Mouse (Mus musculus): ENCODE data around the gene Sh3pxd2b. TPM values are rescaled to one million over a fixed set of nuclear protein-coding genes. Genes with fewer than 3 reads are reported as not detected.

Gene Sh3pxd2b
- total and polyA plus RNA-seq, 3 experiments = 2.4 to 13.2 (median 6.7) TPM

DNA sequence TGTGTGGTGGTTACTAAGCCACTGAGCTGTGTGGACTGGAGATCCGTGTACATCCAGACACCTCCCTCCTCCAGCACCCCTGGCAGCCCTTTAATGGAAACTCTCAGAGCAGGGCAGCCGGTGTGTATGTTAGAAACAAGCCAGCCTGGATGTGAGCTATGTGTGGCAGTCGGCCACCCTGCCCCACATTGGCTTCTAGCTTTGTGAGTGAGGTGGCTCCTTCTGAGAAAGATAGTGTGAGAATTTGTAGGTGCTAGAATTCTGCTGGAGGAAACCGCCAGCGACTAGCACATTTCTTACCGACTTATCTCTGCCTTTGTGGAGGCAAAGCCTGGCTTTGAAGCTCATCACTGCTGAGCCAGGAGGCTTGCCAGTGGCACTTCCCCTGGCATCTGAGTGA lies 5.3 kb downstream of the Sh3pxd2b start:
- dilution Hi-C loops (cut with MboI; ENCODE audit: extremely low pct_ligation_motif_present, extremely low pct_unique_long_range_greater_than_20kb, low sequenced_read_pairs) = no loop called here
- H3K9ac ChIP-seq (ENCODE audit: insufficient read depth, low read depth) = no peak overlapping the region
- H3K4me3 ChIP-seq (replicated peaks in 1 of 3; ENCODE audit: low read depth in 2 of 3, low read length in 2 of 3, poor library complexity in 1 of 3) = no peak overlapping the region
- TF ChIP-seq SIN3A (IDR thresholded peaks at IDR 0.05; ENCODE audit: low read length) (no peak), MAX (IDR thresholded peaks at IDR 0.05; ENCODE audit: low read length) (no peak), KAT2A (IDR thresholded peaks at IDR 0.05; ENCODE audit: insufficient replicate concordance, low read length) (no peak), MAFK (IDR thresholded peaks at IDR 0.05; ENCODE audit: insufficient replicate concordance, low read length) (no peak), PAX5 (IDR thresholded peaks at IDR 0.05; ENCODE audit: low read length) (no peak), JUN (IDR thresholded peaks at IDR 0.05; ENCODE audit: insufficient read depth, low read depth, low read length) (no peak), BHLHE40 (IDR thresholded peaks at IDR 0.05; ENCODE audit: low read depth, low read length) (no peak), RCOR1 (conservative IDR thresholded peaks at IDR 0.05; ENCODE audit: low read depth, low read length) (no peak), CHD1 (IDR thresholded peaks at IDR 0.05; ENCODE audit: low read depth, low read length) (no peak)
- peaks cover 2% of the 10 kb centered on the region for H3K9me3 ChIP-seq (replicated peaks; ENCODE audit: low read length)
- no peak overlapping the region for H3K27ac ChIP-seq (ENCODE audit: insufficient read depth, low read depth)
- H3K79me2 ChIP-seq (replicated peaks; ENCODE audit: control insufficient read depth, extremely low read depth, insufficient read depth, poor library complexity, severe bottlenecking) = no peaks in the 10 kb centered on the region
- H3K4me1 ChIP-seq (ENCODE audit: control insufficient read depth in 1 of 2, insufficient read depth in 2 of 2) = peaks cover 16 to 33% of the 10 kb centered on the region in 2 experiments
- peaks cover 0 to 60% of the 10 kb centered on the region in 2 experiments for H3K36me3 ChIP-seq (replicated peaks in 1 of 2; ENCODE audit: control insufficient read depth in 1 of 2, insufficient read depth in 1 of 2, low read length in 1 of 2)
- in situ Hi-C loops (cut with MboI; ENCODE audit: low pct_ligation_motif_present, low pct_unique_long_range_greater_than_20kb, low sequenced_read_pairs) = no loop called here
- H3K27me3 ChIP-seq (replicated peaks) = no peaks in the 10 kb centered on the region
- DNase-seq (ENCODE audit: extremely low read depth) = no peak
- no peak overlapping the region for H3K4me2 ChIP-seq (ENCODE audit: insufficient read depth, low read depth, poor library complexity, severe bottlenecking)

DNA sequence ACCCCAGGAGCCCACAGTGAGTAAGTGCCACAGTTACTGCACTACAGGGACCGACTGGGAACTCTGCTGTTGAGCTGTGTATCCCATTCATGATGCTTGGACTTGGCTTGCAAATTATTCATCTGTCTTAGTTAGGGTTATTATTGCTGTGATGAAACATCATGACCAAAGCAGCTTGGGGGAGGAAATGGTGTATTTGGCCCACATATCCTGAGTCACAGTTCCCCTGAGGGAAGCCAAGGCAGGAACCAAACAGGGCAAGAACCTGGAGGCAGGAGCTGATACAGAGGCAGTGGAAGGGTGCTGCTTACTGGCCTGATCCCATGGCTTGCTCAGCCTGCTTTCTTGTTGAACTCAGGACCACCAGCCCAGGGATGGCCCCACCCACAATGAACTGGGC lies 7.8 kb downstream of the Sh3pxd2b start:
- in situ Hi-C loops (cut with MboI; ENCODE audit: low pct_ligation_motif_present, low pct_unique_long_range_greater_than_20kb, low sequenced_read_pairs) = no loop called here
- Histone ChIP-seq H3K36me3 (replicated peaks in 1 of 2; ENCODE audit: control insufficient read depth in 1 of 2, insufficient read depth in 1 of 2, low read length in 1 of 2) (peaks cover 0 to 61% of the 10 kb centered on the region in 2 experiments), H3K4me1 (ENCODE audit: control insufficient read depth in 1 of 2, insufficient read depth in 2 of 2) (peaks cover 6 to 15% of the 10 kb centered on the region in 2 experiments; a peak in 3 of 4 replicates), H3K9me3 (replicated peaks; ENCODE audit: low read length) (peaks cover 2% of the 10 kb centered on the region), H3K9ac (ENCODE audit: insufficient read depth, low read depth) (no peak overlapping the region), H3K27me3 (replicated peaks) (no peaks in the 10 kb centered on the region), H3K27ac (ENCODE audit: insufficient read depth, low read depth) (no peak overlapping the region), H3K4me2 (ENCODE audit: insufficient read depth, low read depth, poor library complexity, severe bottlenecking) (no peak overlapping the region), H3K79me2 (replicated peaks; ENCODE audit: control insufficient read depth, extremely low read depth, insufficient read depth, poor library complexity, severe bottlenecking) (no peaks in the 10 kb centered on the region), H3K4me3 (replicated peaks in 1 of 3; ENCODE audit: low read depth in 2 of 3, low read length in 2 of 3, poor library complexity in 1 of 3) (no peak overlapping the region)
- dilution Hi-C loops (cut with MboI; ENCODE audit: extremely low pct_ligation_motif_present, extremely low pct_unique_long_range_greater_than_20kb, low sequenced_read_pairs) = no loop called here
- no peak for TF ChIP-seq UBTF (IDR thresholded peaks at IDR 0.05; ENCODE audit: low read depth, low read length)
- no peak for TF ChIP-seq CHD1 (IDR thresholded peaks at IDR 0.05; ENCODE audit: low read depth, low read length)
- TF ChIP-seq ZNF384 (IDR thresholded peaks at IDR 0.05; ENCODE audit: low read depth, low read length) = no peak
- TF ChIP-seq CHD2 (IDR thresholded peaks at IDR 0.05; ENCODE audit: low read length) = no peak
- TF ChIP-seq JUN (IDR thresholded peaks at IDR 0.05; ENCODE audit: insufficient read depth, low read depth, low read length) = no peak
- TF ChIP-seq MAX (IDR thresholded peaks at IDR 0.05; ENCODE audit: low read length) = no peak
- no peak for TF ChIP-seq IRF4 (IDR thresholded peaks at IDR 0.05; ENCODE audit: low read depth, low read length)
- no peak for TF ChIP-seq JUND (conservative IDR thresholded peaks at IDR 0.05; ENCODE audit: low read depth, low read length)
- TF ChIP-seq BHLHE40 (IDR thresholded peaks at IDR 0.05; ENCODE audit: low read depth, low read length) = no peak
- TF ChIP-seq ZC3H11A (IDR thresholded peaks at IDR 0.05; ENCODE audit: low read depth, low read length) = no peak
- no peak for TF ChIP-seq ELF1 (IDR thresholded peaks at IDR 0.05; ENCODE audit: low read depth, low read length)
- no peak for TF ChIP-seq MEF2A (IDR thresholded peaks at IDR 0.05; ENCODE audit: borderline replicate concordance, low read depth, low read length)
- no peak for TF ChIP-seq TBP (conservative IDR thresholded peaks at IDR 0.05; ENCODE audit: low read depth, low read length)
- no peak for TF ChIP-seq KAT2A (IDR thresholded peaks at IDR 0.05; ENCODE audit: insufficient replicate concordance, low read length)
- no peak for TF ChIP-seq USF2 (conservative IDR thresholded peaks at IDR 0.05; ENCODE audit: low read depth, low read length)
- TF ChIP-seq SIN3A (IDR thresholded peaks at IDR 0.05; ENCODE audit: low read length) = no peak
- no peak for TF ChIP-seq POLR2A (IDR thresholded peaks at IDR 0.05; ENCODE audit: low read depth, low read length)
- no peak for TF ChIP-seq USF1 (IDR thresholded peaks at IDR 0.05; ENCODE audit: low read depth, low read length)
- no peak for TF ChIP-seq GABPA (IDR thresholded peaks at IDR 0.05; ENCODE audit: insufficient replicate concordance, low read depth, low read length)
- no peak for TF ChIP-seq RAD21 (IDR thresholded peaks at IDR 0.05; ENCODE audit: low read depth, low read length)
- no peak for DNase-seq (ENCODE audit: extremely low read depth)
